Mouse (Mus musculus): ENCODE data around the gene Naa35.

DNA sequence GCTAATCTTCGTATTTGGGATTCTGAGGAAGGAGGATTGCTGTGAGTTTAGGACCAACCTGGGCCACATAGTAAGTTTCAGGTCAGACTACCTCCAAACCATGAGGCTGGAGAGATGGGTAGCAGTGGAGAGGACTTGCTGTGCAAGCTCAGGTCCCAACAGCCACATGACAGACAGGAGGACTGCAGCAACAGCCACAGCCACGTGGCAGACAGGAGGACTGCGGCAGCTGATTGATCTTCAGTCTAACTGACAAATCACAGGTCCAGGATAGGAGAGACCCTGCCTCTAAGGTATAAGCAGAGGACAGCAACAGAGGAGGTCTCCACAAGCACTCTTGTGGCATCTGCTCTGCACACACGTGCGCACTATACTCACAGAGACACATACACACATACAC, 72.7 kb downstream of the Naa35 start:
- TF ChIP-seq POLR2A (IDR thresholded peaks at IDR 0.05; ENCODE audit: borderline replicate concordance, low read depth, low read length) (no peak), CTCF (IDR thresholded peaks at IDR 0.05; ENCODE audit: low read depth, low read length) (no peak)

Measured in bone marrow macrophage, adult 2 months (primary cell).